Mouse (Mus musculus) frontal cortex, adult (tissue): Measurements from ENCODE around the gene Efhb.

ENCODE experiments used
- ATAC-seq: cut with Nextera tagmentation; 2 replicates; pipeline ENCODE4 v1.9.2; 2017; ENCODE audit warnings: mild to moderate bottlenecking, moderate library complexity, mixed read lengths; ENCODE audit not compliant: low TSS enrichment

The Efhb gene

DNA sequence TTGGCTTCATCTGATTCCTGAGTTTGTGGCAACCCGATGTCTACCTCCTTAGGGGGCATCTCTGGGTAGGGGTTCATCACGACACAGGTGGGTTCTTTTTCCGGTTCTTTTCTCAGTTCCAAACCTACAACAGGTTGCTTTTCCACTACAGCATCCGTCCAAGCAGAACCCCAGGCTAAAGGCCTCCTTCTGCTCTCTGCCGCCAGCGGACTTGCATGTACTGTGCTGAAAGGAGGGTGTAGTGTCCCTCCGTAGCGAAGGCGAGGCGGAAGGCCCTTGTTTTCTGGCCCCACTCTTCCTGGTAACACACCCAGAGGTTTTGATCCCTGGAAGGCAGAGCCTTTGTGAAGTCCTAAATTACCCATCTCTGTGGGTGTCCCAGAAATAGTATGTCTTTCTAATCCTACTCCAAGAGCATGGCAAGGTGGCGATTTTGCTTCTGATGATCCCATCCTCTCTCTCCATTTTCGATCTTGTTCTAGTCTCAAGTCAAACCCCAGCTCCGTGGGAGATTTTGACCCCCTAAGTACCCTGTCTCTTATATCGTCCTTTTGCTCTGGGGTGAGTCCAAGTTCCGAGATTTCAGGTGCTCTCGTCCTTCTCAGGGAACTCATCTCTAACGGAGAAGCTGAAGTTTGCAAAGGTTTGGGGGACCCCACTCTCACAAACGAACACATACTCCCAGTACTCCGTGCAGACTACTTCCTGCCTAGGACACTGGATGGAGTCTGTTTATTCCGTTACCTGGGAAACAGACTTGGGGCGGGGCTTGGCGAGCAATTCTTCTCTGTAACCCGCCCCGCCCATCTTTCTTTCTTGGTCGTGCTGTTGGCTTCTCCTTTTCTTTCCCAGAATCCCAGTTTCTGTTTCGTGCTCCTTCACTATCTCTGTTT is at the start of gene Efhb:
TSS of gene Efhb (minus strand) at position 719 of the 893 bp plus-strand sequence.
- peak; percentile 96 for ATAC-seq

GRCm38 (mm10) chr17:53512311-53512951 is 49.3 kb upstream of the Efhb start:
- peak; percentile 80 for ATAC-seq

DNA sequence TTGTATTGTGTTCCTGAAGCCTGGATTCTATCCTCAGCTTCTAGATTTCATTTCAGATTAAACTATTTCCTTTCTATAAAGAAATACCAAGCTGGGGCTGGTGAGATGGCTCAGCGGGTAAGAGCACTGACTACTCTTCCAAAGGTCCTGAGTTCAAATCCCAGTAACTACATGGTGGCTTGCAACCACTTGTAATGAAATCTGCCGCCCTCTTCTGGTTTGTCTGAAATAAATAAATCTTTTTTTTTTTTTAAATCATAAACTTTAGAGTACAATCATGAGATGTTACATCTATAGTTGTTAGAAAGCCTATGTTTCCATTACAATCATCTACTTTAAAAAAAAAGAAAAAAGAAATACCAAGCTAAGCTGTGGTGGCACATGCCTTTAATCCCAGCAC is 39.8 kb upstream of the Efhb start:
- ATAC-seq, result no peak

DNA sequence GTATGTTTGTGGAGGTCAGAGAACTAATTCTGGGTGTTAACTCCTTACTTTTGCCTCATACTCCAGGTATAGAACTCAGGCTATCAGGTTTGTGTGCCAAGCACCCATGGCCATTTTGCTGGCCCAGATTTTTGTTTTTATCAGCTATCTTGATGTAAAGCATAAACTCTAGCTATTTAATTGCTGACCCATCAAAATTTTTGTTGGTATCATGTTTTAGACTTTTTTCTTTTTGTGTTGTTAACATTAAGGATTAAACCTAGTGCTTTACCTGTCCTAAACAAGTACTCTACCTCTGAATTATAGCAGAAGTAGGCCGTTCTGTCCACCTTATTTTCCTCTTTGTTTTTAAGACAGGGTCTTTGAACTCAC is 25.9 kb upstream of the Efhb start:
- no peak for ATAC-seq

DNA sequence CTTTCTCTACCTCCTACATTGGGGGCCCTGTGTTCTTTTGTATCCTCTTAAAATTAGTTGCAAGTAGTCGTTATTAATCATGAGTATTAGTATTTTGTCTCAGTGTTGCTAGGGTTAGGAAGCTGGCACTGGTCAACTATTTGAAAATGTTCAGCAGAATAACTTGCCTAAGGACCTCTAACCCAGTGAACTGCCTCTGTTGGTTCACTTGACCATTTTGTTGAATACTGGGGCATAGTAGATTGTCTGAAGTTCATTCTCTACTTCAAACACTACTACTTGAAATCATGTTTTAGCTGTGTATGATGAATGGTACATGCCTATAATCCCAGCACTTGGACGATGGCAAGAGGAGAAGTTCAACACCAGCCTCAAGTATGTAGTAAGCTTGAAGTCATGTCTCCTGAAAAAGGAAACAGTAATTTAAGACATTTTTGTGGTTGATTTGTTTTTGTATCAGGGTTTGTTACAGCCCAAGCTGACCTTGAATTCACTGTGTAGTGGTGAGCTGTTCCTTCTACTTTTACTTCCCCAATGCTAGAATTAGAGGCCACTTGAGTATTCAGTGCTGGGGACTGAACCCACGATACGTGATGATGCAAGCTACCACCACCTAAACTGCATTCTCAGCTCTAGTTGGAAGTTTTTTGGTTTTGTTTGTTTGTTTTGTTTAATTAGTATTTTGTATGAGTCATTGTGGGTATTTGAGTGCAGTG is 25.3 kb upstream of the Efhb start:
- ATAC-seq, result no peak

GRCm38 (mm10) chr17:53480433-53480832 is 17.3 kb upstream of the Efhb start:
- no peak for ATAC-seq

DNA sequence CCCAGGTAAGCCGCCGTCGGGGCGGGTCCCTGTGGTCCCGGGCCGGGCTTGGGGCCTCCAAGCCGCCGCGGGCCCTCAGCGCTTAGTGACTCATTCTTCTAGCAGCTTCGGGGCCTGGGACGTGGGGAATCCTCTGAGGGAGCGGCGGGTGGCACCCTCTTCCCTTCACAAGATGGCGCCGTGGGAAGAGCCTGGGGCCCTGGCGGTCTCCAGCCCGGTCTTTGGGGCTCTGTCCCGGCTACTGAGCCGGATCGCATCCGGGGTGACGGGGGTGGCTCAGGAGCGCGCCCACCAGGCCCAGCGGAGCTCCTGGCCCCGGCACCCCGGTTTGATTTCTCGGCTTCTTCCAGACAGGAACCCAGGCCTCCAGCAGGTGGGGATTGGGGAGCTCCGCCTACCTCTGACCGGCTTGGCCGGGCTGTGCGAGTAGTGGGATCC is 16.5 kb upstream of the Efhb start:
- ATAC-seq, result peak; percentile 60

DNA sequence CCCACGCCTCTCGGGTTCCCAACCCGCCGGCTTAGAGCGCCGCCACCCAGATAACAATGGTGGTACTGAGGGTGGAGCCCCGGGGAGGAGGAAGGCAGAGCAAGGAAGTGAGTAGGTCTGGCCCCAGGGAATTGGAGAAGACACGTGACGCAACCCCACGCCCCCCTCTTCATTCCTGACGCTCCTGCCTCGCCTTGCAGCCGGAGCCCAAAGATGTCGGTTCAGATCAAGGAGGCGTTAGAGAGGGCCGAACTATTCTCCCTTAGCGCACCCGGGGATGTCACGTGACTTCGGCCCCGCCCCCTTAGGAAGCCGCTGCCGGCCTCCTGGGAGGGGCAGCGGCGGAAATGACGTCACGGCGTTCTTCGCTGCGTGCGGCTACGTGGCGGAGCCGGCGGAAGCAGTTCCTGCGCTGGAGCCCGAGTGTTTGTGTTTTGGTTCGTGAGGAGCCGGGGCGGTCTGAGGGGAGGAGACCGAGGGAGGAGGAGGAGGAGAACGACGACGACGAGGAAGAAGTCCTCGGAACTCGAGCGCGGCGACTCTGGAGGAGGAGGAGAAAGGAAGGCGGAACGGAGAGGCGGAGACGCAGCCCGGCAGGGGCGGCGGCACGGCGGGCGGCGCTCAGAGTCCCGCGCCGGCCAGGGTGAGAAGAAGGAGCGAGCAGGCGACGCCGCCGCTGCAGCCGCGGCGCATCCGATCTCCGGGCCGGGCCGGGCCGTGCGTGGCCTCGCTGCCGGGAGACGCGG is 15.9 kb upstream of the Efhb start, which contains the start of gene Rab5a:
TSS of gene Rab5a (plus strand) at position 377 of the 746 bp plus-strand sequence.
- peak; percentile 93 for ATAC-seq

GRCm38 (mm10) chr17:53478066-53478857 is 15.1 kb upstream of the Efhb start:
- ATAC-seq, result no peak

GRCm38 (mm10) chr17:53468697-53469096 is 5.6 kb upstream of the Efhb start:
- no peak for ATAC-seq

DNA sequence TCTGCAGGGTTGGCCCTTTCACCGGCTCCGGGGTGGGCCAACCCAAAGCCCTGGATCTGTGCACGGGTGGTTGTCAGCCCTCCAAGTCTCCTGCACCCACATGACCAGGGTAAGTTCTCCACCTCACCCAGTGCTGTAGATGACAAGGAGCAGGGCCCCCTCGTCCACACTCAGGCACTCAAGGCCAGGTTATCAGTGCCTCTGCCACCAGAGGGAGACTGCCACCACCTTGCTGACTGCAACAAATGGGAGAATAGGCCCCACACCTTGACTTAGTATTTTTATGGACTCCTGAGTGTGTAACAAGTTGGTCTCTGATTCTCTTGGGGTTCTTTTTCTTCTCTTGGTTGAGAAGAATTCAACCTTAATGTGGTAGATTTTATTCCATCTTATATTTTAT is 2.4 kb upstream of the Efhb start:
- no peak for ATAC-seq

GRCm38 (mm10) chr17:53463496-53463840 is 347 bp upstream of the Efhb start:
- peak; percentile 47; the same call in 1 of the 2 replicates for ATAC-seq

- ATAC-seq, result no peak
Observed at GRCm38 (mm10) chr17:53456742-53457141, 6.4 kb downstream of the Efhb start.

DNA sequence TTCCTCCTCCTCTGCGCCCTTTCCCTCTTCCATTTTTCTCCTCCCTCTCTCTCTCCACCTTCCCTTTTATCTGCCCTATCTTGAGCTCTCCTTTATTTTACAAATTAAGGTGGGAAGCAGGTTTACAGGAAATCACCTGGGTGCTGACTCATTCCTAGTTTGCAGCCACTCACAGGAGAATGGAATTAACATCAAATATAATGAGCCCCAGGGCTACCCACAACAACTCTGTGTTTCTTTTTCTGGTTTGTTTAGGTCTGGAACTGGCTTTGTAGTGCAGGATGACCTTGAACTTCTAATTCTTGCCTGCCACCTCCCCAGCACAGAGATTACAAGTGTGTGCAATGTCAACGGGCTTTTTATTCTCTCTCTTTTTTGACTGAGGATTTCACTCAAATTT is 7.0 kb downstream of the Efhb start:
- ATAC-seq, result no peak

DNA sequence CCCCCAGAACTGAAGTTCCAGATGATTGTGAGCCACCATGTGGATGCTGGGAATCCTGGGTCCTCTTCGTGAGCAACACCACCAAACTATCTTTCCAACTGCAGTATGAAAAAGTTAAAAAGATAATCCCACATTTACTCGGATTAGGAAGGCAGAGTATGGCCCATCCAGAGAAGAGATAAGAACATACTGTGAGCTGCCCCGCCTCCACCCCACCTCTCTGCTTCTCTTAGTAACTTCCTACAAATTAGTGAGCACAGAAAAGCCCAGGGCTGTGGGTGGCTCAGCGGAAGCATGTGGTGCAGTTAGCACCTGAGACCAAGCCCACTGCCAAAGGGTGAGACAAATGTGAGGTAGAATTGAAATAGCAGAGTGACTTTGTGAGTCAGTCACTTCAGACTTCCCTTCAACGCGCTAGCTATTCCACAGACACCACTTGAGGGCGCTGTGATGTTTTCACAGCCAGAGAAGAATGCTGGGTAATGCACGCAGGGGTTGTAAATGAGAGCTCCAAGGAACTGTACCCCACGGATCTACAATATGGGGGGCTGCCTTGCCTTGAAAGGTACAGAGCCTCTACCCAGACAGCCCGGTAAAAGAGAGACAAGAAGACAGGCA is 60.3 kb downstream of the Efhb start:
- peak; percentile 73 for ATAC-seq

- no peak for ATAC-seq
Observed at GRCm38 (mm10) chr17:53393201-53393600, 69.9 kb downstream of the Efhb start.

GRCm38 (mm10) chr17:53389507-53389906 is 73.6 kb downstream of the Efhb start:
- ATAC-seq, result peak; percentile 55; the same call in 1 of the 2 replicates

GRCm38 (mm10) chr17:53387581-53388473 is 75.3 kb downstream of the Efhb start:
- no peak for ATAC-seq

DNA sequence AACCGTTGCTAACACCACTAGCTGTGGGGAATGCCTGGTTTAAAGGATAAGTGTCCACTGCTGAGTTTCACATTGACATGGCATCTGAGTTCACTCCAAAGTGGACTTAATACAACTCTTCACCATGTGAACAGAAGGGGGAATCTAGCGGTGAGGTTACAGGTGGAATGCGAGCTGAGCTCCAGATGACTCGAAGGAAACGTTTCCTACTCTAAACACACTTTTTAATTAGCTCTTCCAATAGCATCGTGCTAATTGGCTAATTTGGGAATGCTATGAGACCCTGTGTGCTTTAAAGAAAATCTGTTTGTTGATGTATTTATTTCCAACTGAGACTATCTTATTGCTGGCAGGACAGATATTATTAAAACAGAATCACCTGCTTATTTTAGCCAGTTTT is 76.3 kb downstream of the Efhb start:
- no peak for ATAC-seq
